Mouse (Mus musculus): ENCODE measurements at regions not wholly inside any gene's neighbourhood (a gene's known extent, or its start where the extent isn't known, plus 50 kb on each side); places are given as distances from the start of the nearest gene placed in this dataset.

- TF ChIP-seq CTCF (IDR thresholded peaks at IDR 0.05; ENCODE audit: borderline replicate concordance, insufficient read depth, low read length) (no peak), POLR2A (IDR thresholded peaks at IDR 0.05; ENCODE audit: low read depth, low read length) (no peak)
- Histone ChIP-seq H3K27ac (ENCODE audit: insufficient read depth, low read length) (no peak overlapping the region), H3K4me1 (ENCODE audit: control insufficient read depth, insufficient read depth, low read length) (no peaks in the 10 kb centered on the region), H3K4me3 (ENCODE audit: insufficient read depth, low read length) (no peak overlapping the region)
Measured at GRCm38 (mm10) chr9:76896347-76896746, 149.2 kb downstream of the Tinag start.

- H3K4me3 ChIP-seq (ENCODE audit: insufficient read depth, low read length), result no peak overlapping the region
- H3K27ac ChIP-seq (ENCODE audit: insufficient read depth, low read length), result peak overlapping the region; percentile 90
- TF ChIP-seq CTCF (IDR thresholded peaks at IDR 0.05; ENCODE audit: borderline replicate concordance, insufficient read depth, low read length) (no peak), POLR2A (IDR thresholded peaks at IDR 0.05; ENCODE audit: low read depth, low read length) (no peak)
- H3K4me1 ChIP-seq (ENCODE audit: control insufficient read depth, insufficient read depth, low read length), result no peaks in the 10 kb centered on the region; the same call in 1 of the 2 replicates
Measured at GRCm38 (mm10) chr9:76881830-76882229, 163.8 kb downstream of the Tinag start.

- TF ChIP-seq POLR2A (IDR thresholded peaks at IDR 0.05; ENCODE audit: low read depth, low read length) (no peak), CTCF (IDR thresholded peaks at IDR 0.05; ENCODE audit: borderline replicate concordance, insufficient read depth, low read length) (no peak)
- peaks cover 2% of the 10 kb centered on the region; the same call in 1 of the 2 replicates for H3K4me1 ChIP-seq (ENCODE audit: control insufficient read depth, insufficient read depth, low read length)
- no peak overlapping the region for H3K4me3 ChIP-seq (ENCODE audit: insufficient read depth, low read length)
- no peak overlapping the region for H3K27ac ChIP-seq (ENCODE audit: insufficient read depth, low read length)
Measured at GRCm38 (mm10) chr9:76876020-76876419, 169.6 kb downstream of the Tinag start.

- no peak overlapping the region for H3K27ac ChIP-seq (ENCODE audit: insufficient read depth, low read length)
- H3K4me3 ChIP-seq (ENCODE audit: insufficient read depth, low read length), result no peak overlapping the region
- peaks cover 2% of the 10 kb centered on the region; the same call in 1 of the 2 replicates for H3K4me1 ChIP-seq (ENCODE audit: control insufficient read depth, insufficient read depth, low read length)
- TF ChIP-seq POLR2A (IDR thresholded peaks at IDR 0.05; ENCODE audit: low read depth, low read length) (no peak), CTCF (IDR thresholded peaks at IDR 0.05; ENCODE audit: borderline replicate concordance, insufficient read depth, low read length) (no peak)
Measured at GRCm38 (mm10) chr9:76872418-76872817, 173.2 kb downstream of the Tinag start.

- no peak overlapping the region for H3K27ac ChIP-seq (ENCODE audit: insufficient read depth, low read length)
- no peak overlapping the region for H3K4me3 ChIP-seq (ENCODE audit: insufficient read depth, low read length)
- TF ChIP-seq CTCF (IDR thresholded peaks at IDR 0.05; ENCODE audit: borderline replicate concordance, insufficient read depth, low read length) (no peak), POLR2A (IDR thresholded peaks at IDR 0.05; ENCODE audit: low read depth, low read length) (no peak)
- H3K4me1 ChIP-seq (ENCODE audit: control insufficient read depth, insufficient read depth, low read length), result no peaks in the 10 kb centered on the region
Measured at GRCm38 (mm10) chr9:76869635-76870034, 176.0 kb downstream of the Tinag start.

- no peak overlapping the region for H3K27ac ChIP-seq (ENCODE audit: insufficient read depth, low read length)
- no peaks in the 10 kb centered on the region for H3K4me1 ChIP-seq (ENCODE audit: control insufficient read depth, insufficient read depth, low read length)
- TF ChIP-seq CTCF (IDR thresholded peaks at IDR 0.05; ENCODE audit: borderline replicate concordance, insufficient read depth, low read length), result no peak
- TF ChIP-seq POLR2A (IDR thresholded peaks at IDR 0.05; ENCODE audit: low read depth, low read length), result no peak
- no peak overlapping the region for H3K4me3 ChIP-seq (ENCODE audit: insufficient read depth, low read length)
Measured at GRCm38 (mm10) chr9:76868633-76869032, 177.0 kb downstream of the Tinag start.

- Histone ChIP-seq H3K27ac (ENCODE audit: insufficient read depth, low read length) (no peak overlapping the region), H3K4me1 (ENCODE audit: control insufficient read depth, insufficient read depth, low read length) (no peaks in the 10 kb centered on the region), H3K4me3 (ENCODE audit: insufficient read depth, low read length) (no peak overlapping the region)
- TF ChIP-seq CTCF (IDR thresholded peaks at IDR 0.05; ENCODE audit: borderline replicate concordance, insufficient read depth, low read length) (no peak), POLR2A (IDR thresholded peaks at IDR 0.05; ENCODE audit: low read depth, low read length) (no peak)
Measured at GRCm38 (mm10) chr9:76822173-76822572, 223.4 kb downstream of the Tinag start.

- Histone ChIP-seq H3K27ac (ENCODE audit: insufficient read depth, low read length) (no peak overlapping the region), H3K4me3 (ENCODE audit: insufficient read depth, low read length) (no peak overlapping the region), H3K4me1 (ENCODE audit: control insufficient read depth, insufficient read depth, low read length) (no peaks in the 10 kb centered on the region)
- TF ChIP-seq CTCF (IDR thresholded peaks at IDR 0.05; ENCODE audit: borderline replicate concordance, insufficient read depth, low read length) (no peak), POLR2A (IDR thresholded peaks at IDR 0.05; ENCODE audit: low read depth, low read length) (no peak)
Measured at GRCm38 (mm10) chr9:76794951-76795350, 228.0 kb upstream of the Fam83b start.

- H3K4me1 ChIP-seq (ENCODE audit: control insufficient read depth, insufficient read depth, low read length), result no peaks in the 10 kb centered on the region
- no peak overlapping the region for H3K4me3 ChIP-seq (ENCODE audit: insufficient read depth, low read length)
- no peak for TF ChIP-seq POLR2A (IDR thresholded peaks at IDR 0.05; ENCODE audit: low read depth, low read length)
- TF ChIP-seq CTCF (IDR thresholded peaks at IDR 0.05; ENCODE audit: borderline replicate concordance, insufficient read depth, low read length), result no peak
- H3K27ac ChIP-seq (ENCODE audit: insufficient read depth, low read length), result no peak overlapping the region
Measured at GRCm38 (mm10) chr9:76788654-76789053, 221.7 kb upstream of the Fam83b start.
